Mouse (Mus musculus) left cerebral cortex, adult 11 months (tissue): ENCODE measurements around the gene Pdpk1.
A peak's percentile ranks its signal among the peaks of the same experiment; 100 is the strongest.

Experiments used
- DNase-seq: peaks from one replicate; pipeline ENCODE4 v3.0.0; 2022; ENCODE audit warnings: low spot score

Pdpk1 gene

GRCm38 (mm10) chr17:24150824-24151223 lies at the start of gene Pdpk1:
Pdpk1 (minus strand) TSS chr17:24150924.
- DNase-seq = no peak

GRCm38 (mm10) chr17:24199741-24200140 lies 49.0 kb upstream of the Pdpk1 start:
- DNase-seq = no peak

- peak; percentile 67 for DNase-seq
Observed at GRCm38 (mm10) chr17:24199252-24199651, 48.5 kb upstream of the Pdpk1 start.

GRCm38 (mm10) chr17:24197032-24197824 lies 46.5 kb upstream of the Pdpk1 start:
- DNase-seq = peak; percentile 24

GRCm38 (mm10) chr17:24195349-24195748 lies 44.6 kb upstream of the Pdpk1 start:
- DNase-seq = no peak

GRCm38 (mm10) chr17:24193769-24194168 lies 43.0 kb upstream of the Pdpk1 start:
- no peak for DNase-seq

- DNase-seq = no peak
Observed at GRCm38 (mm10) chr17:24193268-24193667, 42.5 kb upstream of the Pdpk1 start.

GRCm38 (mm10) chr17:24192848-24193247 lies 42.1 kb upstream of the Pdpk1 start:
- no peak for DNase-seq

GRCm38 (mm10) chr17:24191481-24191880 lies 40.8 kb upstream of the Pdpk1 start:
- DNase-seq = no peak

- no peak for DNase-seq
Observed at GRCm38 (mm10) chr17:24190934-24191333, 40.2 kb upstream of the Pdpk1 start.

- no peak for DNase-seq
Observed at GRCm38 (mm10) chr17:24174259-24174658, 23.5 kb upstream of the Pdpk1 start.

GRCm38 (mm10) chr17:24173423-24173822 lies 22.7 kb upstream of the Pdpk1 start:
- no peak for DNase-seq

GRCm38 (mm10) chr17:24171738-24172137 lies 21.0 kb upstream of the Pdpk1 start:
- no peak for DNase-seq

- DNase-seq = no peak
Observed at GRCm38 (mm10) chr17:24170729-24171128, 20.0 kb upstream of the Pdpk1 start.

GRCm38 (mm10) chr17:24170125-24170524 lies 19.4 kb upstream of the Pdpk1 start:
- no peak for DNase-seq

- DNase-seq = peak; percentile 94
Observed at GRCm38 (mm10) chr17:24169317-24170065, 18.8 kb upstream of the Pdpk1 start, which contains the start of gene Atp6v0c. Atp6v0c (minus strand) TSS chr17:24169702.

GRCm38 (mm10) chr17:24168590-24169277 lies 18.0 kb upstream of the Pdpk1 start:
- peak; percentile 74 for DNase-seq

GRCm38 (mm10) chr17:24167891-24168505 lies 17.3 kb upstream of the Pdpk1 start:
- no peak for DNase-seq

- no peak for DNase-seq
Observed at GRCm38 (mm10) chr17:24167120-24167519, 16.4 kb upstream of the Pdpk1 start.

- DNase-seq = no peak
Observed at GRCm38 (mm10) chr17:24164566-24165259, 14.0 kb upstream of the Pdpk1 start.

- DNase-seq = peak; percentile 97
Observed at GRCm38 (mm10) chr17:24163176-24163962, 12.6 kb upstream of the Pdpk1 start, which contains the start of gene Amdhd2. Amdhd2 (minus strand) TSS chr17:24163766.
